Mouse (Mus musculus) small intestine, adult 2 months (tissue): Measurements from ENCODE around the gene Olfr688.

Experiments
- CTCF ChIP-seq: fragments of 200-500 bp; IDR thresholded peaks from 2 replicates; pipeline ENCODE4 v1.5.1; 2012; ENCODE audit warnings: low read depth, mild to moderate bottlenecking, control low read depth, inconsistent platforms, low read length, moderate library complexity, mixed read lengths; ENCODE audit not compliant: insufficient replicate concordance, insufficient read length; ENCODE audit errors: extremely low read depth
- POLR2A ChIP-seq: fragments of 200-500 bp; IDR thresholded peaks from 2 replicates; pipeline ENCODE4 v1.6.1; 2012; ENCODE audit warnings: low read depth, mild to moderate bottlenecking, control low read depth, inconsistent platforms, low read length, moderate library complexity

DNA sequence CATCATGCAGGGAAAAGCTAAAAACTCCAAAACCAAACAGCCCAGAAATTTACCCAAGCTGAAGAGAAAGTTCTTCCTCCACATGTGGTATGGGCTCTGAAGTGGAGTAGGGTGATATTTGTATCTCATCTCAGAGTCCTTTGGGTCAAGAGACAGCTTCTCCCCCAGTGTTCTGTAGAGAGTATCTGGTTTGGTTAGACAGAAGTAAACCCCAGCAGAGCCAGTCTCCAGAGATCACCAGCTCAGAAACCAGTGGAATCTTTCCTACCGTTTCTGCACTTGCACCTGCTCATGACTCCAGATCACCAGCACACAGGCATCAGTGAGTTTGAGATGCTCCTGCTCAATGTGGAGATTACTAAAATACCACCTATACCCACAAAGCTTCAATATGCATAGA is 46.1 kb downstream of the Olfr688 start, which contains the start of gene Olfr690:
- no peak for TF ChIP-seq CTCF
- TF ChIP-seq POLR2A: no peak
